Mouse (Mus musculus) ES-E14 (cell line): ENCODE measurements around the gene Chn1. TPM values are rescaled to one million over a fixed set of nuclear protein-coding genes. Genes with fewer than 3 reads are reported as not detected.

ENCODE experiments used
- DNase-seq: peaks from one replicate; pipeline ENCODE4 v3.0.0-alpha.2; 2013; ENCODE audit warnings: low read depth, low spot score
- H3K27ac ChIP-seq: 2 replicates; pipeline ENCODE4 v1.5.1; 2012; ENCODE audit warnings: low read depth, mild to moderate bottlenecking, low read length, moderate library complexity, mixed read lengths; ENCODE audit not compliant: poor library complexity, insufficient read depth, severe bottlenecking
- H3K36me3 ChIP-seq: 2 replicates; pipeline ENCODE4 v1.6.1; 2012; ENCODE audit warnings: mild to moderate bottlenecking, low read length, moderate library complexity, mixed read lengths; ENCODE audit not compliant: control insufficient read depth, poor library complexity, insufficient read depth, severe bottlenecking
- H3K4me1 ChIP-seq, 2 experiments: fragments of 150-350 bp in 1 of 2; sonication (generic) in 1 of 2; 2 replicates each; pipeline ENCODE4 v1.6.1; 2012; ENCODE audit warnings: low read length in 2 of 2, mild to moderate bottlenecking in 1 of 2, mixed read lengths in 1 of 2; ENCODE audit not compliant: control insufficient read depth in 2 of 2, insufficient read depth in 2 of 2, poor library complexity in 1 of 2
- H3K4me3 ChIP-seq, 2 experiments: fragments of 150-350 bp in 1 of 2; sonication (generic) in 1 of 2; 2 replicates each; pipeline ENCODE4 v1.5.1; 2012; ENCODE audit warnings: low read length in 2 of 2, low read depth in 1 of 2, mild to moderate bottlenecking in 1 of 2, mixed read lengths in 1 of 2; ENCODE audit not compliant: insufficient read depth in 1 of 2, poor library complexity in 1 of 2, severe bottlenecking in 1 of 2
- H3K9ac ChIP-seq: 2 replicates; pipeline ENCODE4 v1.6.1; 2012; ENCODE audit warnings: low read depth, mild to moderate bottlenecking, low read length, mixed read lengths; ENCODE audit not compliant: poor library complexity, insufficient read depth, severe bottlenecking
- H3K9me3 ChIP-seq: fragments of 150-350 bp; sonication (generic); 2 replicates; pipeline ENCODE4 v1.6.1; 2012; ENCODE audit warnings: low read depth, mild to moderate bottlenecking, low read length; ENCODE audit not compliant: control insufficient read depth, insufficient read depth
- CHD2 ChIP-seq: IDR thresholded peaks from 2 replicates; pipeline ENCODE4 v1.6.1; 2014; ENCODE audit warnings: mild to moderate bottlenecking, low read depth, low read length, inconsistent platforms
- HCFC1 ChIP-seq: IDR thresholded peaks from 2 replicates; pipeline ENCODE4 v1.6.1; 2012; ENCODE audit warnings: low read length, inconsistent platforms, borderline replicate concordance; ENCODE audit not compliant: insufficient read depth
- MAFK ChIP-seq: IDR thresholded peaks from 2 replicates; pipeline ENCODE4 v1.6.1; 2014; ENCODE audit warnings: mild to moderate bottlenecking, low read depth, low read length, inconsistent platforms; ENCODE audit not compliant: insufficient read depth
- ZC3H11A ChIP-seq: IDR thresholded peaks from 2 replicates; pipeline ENCODE4 v1.6.1; 2012; ENCODE audit warnings: low read depth, mild to moderate bottlenecking, inconsistent platforms, low read length, borderline replicate concordance
- ZNF384 ChIP-seq: IDR thresholded peaks from 2 replicates; pipeline ENCODE4 v1.6.1; 2012; ENCODE audit warnings: low read depth, low read length, inconsistent platforms
- in situ Hi-C, 2 experiments: fragments of 600-800 bp; cut with MboI; formaldehyde crosslinking; loops; one replicate each; pipeline ENCODE4 v1.15.1; 2025; ENCODE audit warnings: low sequenced_read_pairs in 2 of 2, inconsistent platforms in 1 of 2; ENCODE audit not compliant: unreplicated experiment in 2 of 2
- total RNA-seq: library from RNA; depleted of rRNA; stranded (reverse); fragments of 300-350 nt; gene quantifications from 2 replicates; pipeline ENCODE4 v1.2.3, GENCODE M21; 2012

Gene Chn1
- total RNA-seq, 1 experiment = 21.6 TPM

DNA sequence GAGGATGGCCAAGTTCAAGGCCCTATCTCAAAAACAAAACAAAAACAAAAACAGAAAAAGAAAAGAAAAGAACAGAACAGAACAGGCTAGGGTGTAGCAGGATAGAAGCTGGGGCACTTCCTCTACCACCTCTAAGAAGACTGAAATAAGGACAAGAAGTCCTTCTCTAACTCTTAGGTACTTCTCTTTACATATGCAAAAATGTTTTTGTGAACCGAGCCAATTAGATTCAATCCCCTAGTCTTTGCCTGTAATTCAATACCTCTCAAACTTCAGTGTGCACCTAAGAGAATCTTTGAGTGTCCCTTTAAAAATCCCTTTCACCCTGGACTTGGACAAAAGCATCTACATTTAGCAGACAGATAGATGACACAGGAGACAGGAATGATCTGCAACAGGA is 2.2 kb downstream of the Chn1 start:
- no peak overlapping the region; the same call in 1 of the 2 replicates for H3K27ac ChIP-seq
- H3K36me3 ChIP-seq = no peaks in the 10 kb centered on the region
- H3K4me3 ChIP-seq = no peak overlapping the region
- peaks cover 4 to 15% of the 10 kb centered on the region in 2 experiments for H3K4me1 ChIP-seq
- H3K9ac ChIP-seq = no peak overlapping the region
- DNase-seq = no peak
- TF ChIP-seq HCFC1 = no peak
- TF ChIP-seq MAFK = no peak
- no peak for TF ChIP-seq ZC3H11A
- no peak for TF ChIP-seq CHD2
- no peak for TF ChIP-seq ZNF384
- in situ Hi-C loops = no loop called here
- H3K9me3 ChIP-seq = no peaks in the 10 kb centered on the region

DNA sequence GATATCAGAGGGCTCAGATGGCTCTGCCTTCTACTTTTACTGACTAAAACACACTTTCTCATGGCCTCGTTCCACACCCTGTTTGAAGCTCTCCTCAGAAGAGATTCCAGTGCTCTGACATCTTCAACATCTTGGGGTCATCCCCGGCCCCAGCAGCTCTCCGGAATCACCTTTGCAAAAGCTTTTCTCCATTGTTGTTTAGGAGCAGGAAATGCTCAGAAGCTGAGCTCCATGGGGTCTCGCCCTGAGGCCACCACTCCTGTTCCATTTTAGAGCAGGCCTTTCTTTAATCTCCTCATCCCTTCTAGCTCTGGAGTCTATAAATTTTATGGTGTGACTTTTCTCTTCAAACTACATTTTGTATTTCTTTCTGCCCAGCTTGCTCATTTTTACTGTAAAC is 6.5 kb downstream of the Chn1 start:
- Histone ChIP-seq H3K4me1 (peaks cover 2 to 14% of the 10 kb centered on the region in 2 experiments), H3K27ac (no peak overlapping the region; the same call in 1 of the 2 replicates), H3K4me3 (no peak overlapping the region), H3K36me3 (no peaks in the 10 kb centered on the region), H3K9me3 (no peaks in the 10 kb centered on the region), H3K9ac (no peak overlapping the region)
- in situ Hi-C loops = no loop called here
- TF ChIP-seq MAFK = no peak
- no peak for TF ChIP-seq ZNF384
- TF ChIP-seq HCFC1 = no peak
- no peak for TF ChIP-seq CHD2
- no peak for TF ChIP-seq ZC3H11A
- DNase-seq = no peak

DNA sequence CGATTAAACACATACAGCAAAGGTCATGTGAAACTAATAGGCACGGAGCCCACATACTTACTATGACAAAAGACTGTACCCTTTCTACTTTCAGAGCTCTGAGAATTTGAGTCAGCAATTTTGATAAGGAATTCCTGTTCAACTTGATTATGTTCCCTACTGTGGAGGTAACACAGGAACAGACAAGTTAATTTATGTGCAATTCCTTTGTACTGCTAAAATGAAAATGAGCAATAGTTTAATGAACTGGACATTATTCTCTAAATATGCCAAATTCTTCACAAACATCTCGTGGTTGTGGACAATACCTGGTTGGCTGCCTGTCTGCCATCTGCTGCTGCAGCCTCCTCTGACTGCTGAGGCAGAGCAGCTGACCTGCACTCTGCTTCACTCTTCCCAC is 11.6 kb downstream of the Chn1 start:
- in situ Hi-C loops = no loop called here
- peaks cover 2% of the 10 kb centered on the region; the same call in 1 of the 2 replicates for H3K36me3 ChIP-seq
- H3K4me3 ChIP-seq = no peak overlapping the region
- no peak overlapping the region for H3K9ac ChIP-seq
- H3K27ac ChIP-seq = no peak overlapping the region
- peaks cover 0 to under 1% of the 10 kb centered on the region in 2 experiments; a peak in 2 of 4 replicates for H3K4me1 ChIP-seq
- H3K9me3 ChIP-seq = 0 out of 2 replicates have a peak, but pooled peaks cover 2% of the 10 kb centered on the region
- TF ChIP-seq CHD2 = no peak
- no peak for TF ChIP-seq ZC3H11A
- no peak for TF ChIP-seq ZNF384
- no peak for TF ChIP-seq HCFC1
- TF ChIP-seq MAFK = no peak
- DNase-seq = no peak

GRCm38 (mm10) chr2:73759899-73760298 is 15.2 kb downstream of the Chn1 start:
- Histone ChIP-seq H3K27ac (no peak overlapping the region), H3K4me1 (no peaks in the 10 kb centered on the region), H3K4me3 (no peak overlapping the region), H3K36me3 (peaks cover 8% of the 10 kb centered on the region; the same call in 1 of the 2 replicates), H3K9ac (no peak overlapping the region), H3K9me3 (peaks cover 16% of the 10 kb centered on the region)
- in situ Hi-C loops = no loop called here
- no peak for DNase-seq
- TF ChIP-seq ZNF384 (no peak), HCFC1 (no peak), MAFK (no peak), ZC3H11A (no peak), CHD2 (no peak)
